Mouse (Mus musculus) layer of hippocampus, adult 11-12 months (tissue): ENCODE results near the gene Agtr1a.

Experiments used
- DNase-seq: peaks from one replicate; pipeline ENCODE4 v3.0.0; 2022; ENCODE audit warnings: low spot score

Gene Agtr1a

GRCm38 (mm10) chr13:30364097-30364625 lies 27.9 kb downstream of the Agtr1a start:
- no peak for DNase-seq

DNA sequence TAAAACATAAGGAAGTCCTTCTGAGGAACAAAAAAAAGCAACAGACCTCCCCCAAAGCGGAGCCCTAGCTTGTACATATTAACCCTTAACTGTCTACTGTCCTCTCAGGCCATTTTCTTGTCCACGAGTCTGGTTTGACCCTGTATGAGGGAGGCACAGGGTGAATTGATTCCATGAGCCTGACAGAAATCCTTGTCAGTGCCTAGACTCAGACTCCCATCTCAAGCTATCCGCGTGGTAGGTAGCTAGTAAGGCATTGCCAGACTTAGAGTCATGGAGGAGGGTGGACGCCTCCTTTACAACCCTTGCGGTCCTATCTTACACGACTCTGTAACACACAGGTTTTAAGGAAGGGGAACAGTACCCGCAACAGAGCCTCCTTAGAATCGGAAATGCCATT lies 28.5 kb downstream of the Agtr1a start:
- no peak for DNase-seq

GRCm38 (mm10) chr13:30365378-30365777 lies 29.1 kb downstream of the Agtr1a start:
- no peak for DNase-seq

DNA sequence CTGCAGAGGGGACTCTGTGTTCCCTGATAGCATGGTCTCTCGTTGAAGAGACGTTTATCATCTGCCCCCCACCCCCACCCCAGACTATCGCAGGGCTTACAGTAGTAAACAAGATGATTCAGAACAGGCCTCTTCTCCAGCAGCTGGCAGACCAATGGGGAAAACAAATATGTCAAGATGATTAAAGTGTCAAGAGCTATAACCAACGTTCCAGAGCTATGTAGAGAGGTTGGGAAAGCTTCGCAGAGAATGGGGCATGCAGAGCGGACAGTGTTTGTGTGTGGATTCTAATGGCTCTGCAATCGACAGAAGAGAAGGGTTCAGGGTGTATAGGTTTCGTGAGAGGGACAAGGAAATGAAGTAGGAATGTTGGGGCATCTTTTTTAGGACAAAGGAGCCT lies 31.9 kb downstream of the Agtr1a start:
- no peak for DNase-seq

DNA sequence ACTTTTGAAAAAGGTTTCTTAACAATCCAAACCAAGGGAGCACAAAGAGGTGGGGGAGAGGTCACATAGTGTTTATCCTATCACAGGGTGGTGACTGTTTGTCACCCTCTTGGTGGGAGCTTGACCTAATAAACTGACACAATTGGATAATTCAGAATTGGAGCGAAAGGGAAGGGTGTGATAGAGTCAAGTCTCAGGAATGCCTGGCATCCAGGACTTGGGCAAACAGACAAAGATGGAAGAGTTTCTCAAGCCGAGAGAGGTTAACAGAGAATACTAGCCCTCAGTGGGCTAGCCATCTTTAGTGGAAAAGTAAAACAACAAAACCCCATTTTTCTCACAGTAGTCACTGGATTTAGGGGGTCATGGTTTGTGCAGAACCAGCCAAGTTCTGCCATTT lies 32.5 kb downstream of the Agtr1a start:
- no peak for DNase-seq

DNA sequence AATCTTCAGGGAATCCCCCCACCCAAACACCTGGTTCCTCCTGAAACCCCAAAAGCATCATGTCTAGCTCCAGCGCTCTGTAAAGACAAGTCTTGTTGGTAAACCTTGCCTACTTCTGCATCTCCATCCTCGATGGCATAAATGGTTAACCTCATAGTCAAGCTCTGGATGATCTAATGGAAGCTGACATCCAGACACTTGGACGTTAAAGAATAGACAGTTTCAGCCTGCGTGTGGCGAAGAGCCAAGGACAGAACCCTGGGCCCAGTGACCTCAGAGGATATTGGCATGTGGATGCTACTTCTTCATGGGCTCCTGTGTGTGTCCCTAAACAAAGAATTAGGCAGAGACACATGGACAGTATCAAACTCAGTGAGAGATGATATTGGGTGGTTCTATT lies 42.6 kb downstream of the Agtr1a start:
- no peak for DNase-seq

GRCm38 (mm10) chr13:30385183-30385582 lies 48.9 kb downstream of the Agtr1a start:
- no peak for DNase-seq

- DNase-seq = no peak
These were observed 57.9 kb downstream of the Agtr1a start for GRCm38 (mm10) chr13:30394123-30394522.

- no peak for DNase-seq
These were observed 60.2 kb downstream of the Agtr1a start for GRCm38 (mm10) chr13:30396431-30396830.

DNA sequence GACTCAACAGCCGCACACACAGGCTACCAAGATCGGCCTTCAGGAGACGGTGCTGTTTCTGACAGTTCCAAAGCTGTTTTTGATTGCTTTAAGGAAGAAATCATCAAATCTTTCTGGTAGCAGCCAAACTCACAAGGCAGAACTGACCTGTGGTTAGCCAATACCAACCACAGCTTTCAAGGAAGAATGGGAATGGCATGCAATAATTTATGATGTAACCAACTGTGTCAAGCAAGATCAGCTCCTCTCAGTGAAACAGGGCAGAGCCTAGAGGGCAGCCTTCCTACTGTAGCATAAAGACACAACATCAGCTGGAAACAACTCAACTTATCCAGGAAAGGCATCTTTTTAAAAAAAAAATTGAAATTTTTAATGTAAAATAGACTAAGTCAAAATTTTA lies 62.6 kb downstream of the Agtr1a start:
- no peak for DNase-seq

- DNase-seq = no peak
These were observed 64.4 kb downstream of the Agtr1a start for GRCm38 (mm10) chr13:30400621-30401020.

- DNase-seq = no peak
These were observed 67.6 kb downstream of the Agtr1a start for GRCm38 (mm10) chr13:30403874-30404273.

GRCm38 (mm10) chr13:30418611-30419010 lies 82.4 kb downstream of the Agtr1a start:
- no peak for DNase-seq

DNA sequence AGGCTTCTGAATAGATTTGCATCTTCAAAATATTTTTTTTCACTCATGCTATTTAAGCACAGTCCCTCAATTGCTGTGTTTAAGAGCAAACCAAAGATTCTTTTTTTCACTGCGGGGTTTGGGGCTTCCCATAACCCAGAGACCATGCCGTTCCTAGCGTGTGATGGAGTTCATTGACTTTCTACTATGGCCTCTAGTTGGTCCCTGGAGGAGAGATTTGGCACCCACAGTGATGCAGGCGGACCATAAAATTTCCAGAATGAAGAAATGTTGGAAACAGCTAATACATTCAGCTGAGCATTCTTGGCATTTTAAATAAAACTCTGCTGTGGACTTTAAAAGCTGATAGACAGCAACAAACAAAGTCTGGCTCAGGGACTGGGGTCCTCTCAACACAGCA lies 90.8 kb downstream of the Agtr1a start:
- DNase-seq = no peak

GRCm38 (mm10) chr13:30427436-30427835 lies 91.2 kb downstream of the Agtr1a start:
- no peak for DNase-seq
